Mouse (Mus musculus): ENCODE measurements at regions not wholly inside any gene's neighbourhood (a gene's known extent, or its start where the extent isn't known, plus 50 kb on each side); places are given as distances from the start of the nearest gene placed in this dataset.

DNA sequence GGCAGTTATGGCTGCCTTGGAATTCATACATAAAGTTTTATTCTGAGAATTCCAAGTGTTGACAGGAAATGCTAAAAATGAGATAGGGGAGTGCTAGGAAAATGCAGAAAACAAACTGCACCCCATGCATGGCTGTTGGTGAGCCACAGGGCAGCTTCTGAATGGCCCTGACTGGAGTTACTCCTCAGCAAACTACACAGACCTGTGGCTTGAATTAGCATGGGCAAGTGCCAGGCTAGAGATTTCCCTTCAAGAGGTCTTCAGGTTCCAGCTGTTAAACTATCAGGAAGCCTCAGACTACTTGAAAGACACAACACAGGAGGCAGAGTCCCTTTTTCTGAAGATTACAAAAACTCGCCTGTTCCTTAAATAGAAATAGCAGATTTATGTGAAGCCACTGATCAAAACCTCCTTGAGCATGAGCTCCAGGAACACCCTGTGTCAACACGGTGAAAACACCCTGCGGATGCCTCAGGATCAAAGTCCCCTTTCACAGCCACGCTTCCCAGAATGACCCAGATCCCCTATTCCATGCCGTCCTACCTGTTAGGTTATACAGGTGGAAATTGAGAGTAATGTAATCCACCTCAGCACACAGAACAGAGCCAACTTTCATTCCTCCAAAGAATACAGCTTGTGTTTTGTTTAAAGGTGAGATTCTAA, 217.9 kb upstream of the Impg1 start:
- TF ChIP-seq CTCF (IDR thresholded peaks at IDR 0.05; ENCODE audit: low read depth) (no peak), EP300 (IDR thresholded peaks at IDR 0.05; ENCODE audit: low read depth) (no peak)

All from liver, postnatal 0 days (tissue).